Mouse (Mus musculus) spleen, postnatal 36 days (tissue): ENCODE measurements at regions not wholly inside any gene's neighbourhood (a gene's known extent, or its start where the extent isn't known, plus 50 kb on each side); places are given as distances from the start of the nearest gene placed in this dataset.
A peak's percentile ranks its signal among the peaks of the same experiment; 100 is the strongest.

Experiments used
- DNase-seq, 2 experiments: peaks; one replicate each; pipeline ENCODE4 v3.0.0; 2022; ENCODE audit warnings: low spot score in 2 of 2, mixed read lengths in 1 of 2

- peak in 1 of 2 experiments; percentile 11 for DNase-seq
Measured at GRCm38 (mm10) chr10:44730721-44731120, 202.4 kb upstream of the Prdm1 start.

GRCm38 (mm10) chr10:44728963-44729362, 200.7 kb upstream of the Prdm1 start:
- no peak for DNase-seq

GRCm38 (mm10) chr10:44724575-44724974, 196.3 kb upstream of the Prdm1 start:
- no peak for DNase-seq

GRCm38 (mm10) chr10:44723845-44724244, 195.5 kb upstream of the Prdm1 start:
- no peak for DNase-seq

GRCm38 (mm10) chr10:44723321-44723720, 195.0 kb upstream of the Prdm1 start:
- no peak for DNase-seq

- no peak for DNase-seq
Measured at GRCm38 (mm10) chr10:44721670-44722069, 193.4 kb upstream of the Prdm1 start.

GRCm38 (mm10) chr10:44716612-44717011, 188.3 kb upstream of the Prdm1 start:
- no peak for DNase-seq

- no peak for DNase-seq
Measured at GRCm38 (mm10) chr10:44715902-44716301, 187.6 kb upstream of the Prdm1 start.

GRCm38 (mm10) chr10:44708830-44709229, 180.5 kb upstream of the Prdm1 start:
- DNase-seq = no peak

- DNase-seq = no peak
Measured at GRCm38 (mm10) chr10:44704143-44704542, 175.8 kb upstream of the Prdm1 start.

GRCm38 (mm10) chr10:44702108-44702507, 173.8 kb upstream of the Prdm1 start:
- DNase-seq = peak; percentile 7 to 37

- DNase-seq = no peak
Measured at GRCm38 (mm10) chr10:44699988-44700537, 171.8 kb upstream of the Prdm1 start.

- DNase-seq = no peak
Measured at GRCm38 (mm10) chr10:44697966-44698365, 169.7 kb upstream of the Prdm1 start.

GRCm38 (mm10) chr10:44696973-44697372, 168.7 kb upstream of the Prdm1 start:
- DNase-seq = no peak

- DNase-seq = peak in 1 of 2 experiments; percentile 16
Measured at GRCm38 (mm10) chr10:44691590-44692327, 163.5 kb upstream of the Prdm1 start.

- DNase-seq = no peak
Measured at GRCm38 (mm10) chr10:44688555-44688954, 160.3 kb upstream of the Prdm1 start.

GRCm38 (mm10) chr10:44686055-44686454, 157.8 kb upstream of the Prdm1 start:
- DNase-seq = peak in 1 of 2 experiments; percentile 9

GRCm38 (mm10) chr10:44685215-44685614, 156.9 kb upstream of the Prdm1 start:
- DNase-seq = no peak

- DNase-seq = peak in 1 of 2 experiments; percentile 30
Measured at GRCm38 (mm10) chr10:44676506-44676905, 148.2 kb upstream of the Prdm1 start.

GRCm38 (mm10) chr10:44665509-44666144, 137.3 kb upstream of the Prdm1 start:
- no peak for DNase-seq

GRCm38 (mm10) chr10:44659499-44659898, 131.2 kb upstream of the Prdm1 start:
- no peak for DNase-seq

- DNase-seq = no peak
Measured at GRCm38 (mm10) chr10:44653761-44654160, 125.5 kb upstream of the Prdm1 start.

GRCm38 (mm10) chr10:44647021-44647420, 118.7 kb upstream of the Prdm1 start:
- DNase-seq = no peak
